Mouse (Mus musculus) left cerebral cortex, adult 9 months (tissue): ENCODE measurements around the gene Slit2.

Experiments
- DNase-seq, 2 experiments: peaks; one replicate each; pipeline ENCODE4 v3.0.0; 2022; ENCODE audit warnings: low spot score in 2 of 2

Gene Slit2

DNA sequence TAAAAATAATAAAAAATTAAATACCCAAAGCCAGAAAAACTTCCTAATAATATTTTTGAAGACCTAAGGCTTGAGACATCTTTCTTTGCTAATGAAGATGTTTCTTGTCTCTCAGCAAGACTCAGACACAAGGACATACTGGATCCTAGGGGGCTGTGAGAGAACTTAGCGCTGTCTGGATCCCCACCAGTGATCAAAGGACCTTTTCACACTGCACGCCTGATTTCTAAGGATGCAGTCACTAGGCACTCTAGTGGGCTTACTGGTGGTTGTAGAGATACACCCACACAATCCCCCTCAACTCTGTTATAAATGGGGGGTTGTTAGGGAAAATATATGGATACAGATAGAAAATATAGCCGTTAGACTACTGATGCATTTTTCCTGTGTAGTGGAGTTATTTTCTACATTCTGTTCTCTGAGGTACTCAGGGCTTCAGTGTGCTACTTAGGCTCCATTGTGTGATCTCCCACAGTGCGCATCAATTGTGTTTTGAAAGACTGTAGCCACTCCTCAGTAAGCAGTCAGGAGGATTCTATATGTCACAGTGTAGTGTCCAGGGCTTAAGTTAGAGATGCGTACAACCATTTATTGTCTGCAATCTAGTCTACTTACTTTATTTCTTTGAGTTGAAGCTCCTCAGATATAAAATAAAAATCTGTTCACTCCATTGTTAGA is 67.8 kb downstream of the Slit2 start:
- no peak for DNase-seq

DNA sequence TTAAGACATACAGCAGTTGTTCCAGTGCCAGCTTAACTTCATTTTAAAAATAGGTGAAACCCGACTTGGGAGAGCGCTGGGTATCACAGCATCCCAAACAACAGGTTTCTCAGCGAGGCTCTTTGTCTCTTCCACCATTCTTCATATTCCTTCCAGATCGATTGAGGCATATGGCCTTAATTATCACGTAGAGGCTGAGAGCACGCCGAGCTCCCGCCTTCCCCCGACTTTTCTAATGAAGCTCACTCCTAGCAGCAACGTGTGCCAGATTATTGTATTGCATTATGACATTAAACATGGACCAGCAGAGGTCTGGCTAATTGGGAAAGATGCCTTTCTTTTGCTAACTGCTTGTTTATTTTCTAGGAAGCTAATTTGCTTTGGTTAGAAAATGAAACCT is 75.7 kb downstream of the Slit2 start:
- DNase-seq = no peak

DNA sequence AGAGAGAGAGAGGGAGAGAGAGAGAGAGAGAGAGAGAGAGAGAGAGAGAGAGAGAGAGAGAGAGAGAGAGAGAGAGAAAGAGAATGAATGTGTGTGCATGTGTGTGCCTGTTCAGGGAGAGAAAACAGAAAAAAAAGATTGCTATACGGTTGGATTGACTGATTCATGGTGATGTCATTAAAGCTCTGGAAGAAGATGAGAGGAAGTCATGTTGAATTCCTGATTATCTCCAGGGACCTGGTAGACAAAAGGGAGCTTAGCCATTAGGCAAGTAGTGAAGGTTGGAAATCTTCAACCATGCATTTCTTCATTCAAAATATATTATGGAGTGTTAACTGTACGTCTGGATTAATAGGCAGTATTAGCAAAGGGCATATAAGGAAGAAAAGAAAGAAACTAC is 77.8 kb downstream of the Slit2 start:
- DNase-seq = no peak

DNA sequence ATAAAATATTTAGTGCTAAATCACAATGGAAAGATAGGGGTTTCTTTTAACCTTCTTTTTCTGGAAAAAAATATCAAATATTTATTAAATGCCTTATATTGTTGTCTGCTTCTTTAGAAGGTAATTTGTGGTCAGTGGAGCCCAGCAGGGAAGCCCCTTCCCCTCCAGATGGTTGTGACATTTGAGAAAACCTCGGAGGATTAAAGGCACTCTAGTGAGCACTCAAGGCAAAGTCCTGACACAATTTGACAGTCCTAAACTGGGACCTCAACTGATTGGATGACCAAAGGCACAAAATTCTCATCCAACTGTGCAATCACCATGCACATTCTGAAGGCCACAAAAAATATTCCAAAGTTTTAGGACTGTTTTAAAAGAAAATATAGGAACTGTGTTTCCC is 95.8 kb downstream of the Slit2 start:
- no peak for DNase-seq

DNA sequence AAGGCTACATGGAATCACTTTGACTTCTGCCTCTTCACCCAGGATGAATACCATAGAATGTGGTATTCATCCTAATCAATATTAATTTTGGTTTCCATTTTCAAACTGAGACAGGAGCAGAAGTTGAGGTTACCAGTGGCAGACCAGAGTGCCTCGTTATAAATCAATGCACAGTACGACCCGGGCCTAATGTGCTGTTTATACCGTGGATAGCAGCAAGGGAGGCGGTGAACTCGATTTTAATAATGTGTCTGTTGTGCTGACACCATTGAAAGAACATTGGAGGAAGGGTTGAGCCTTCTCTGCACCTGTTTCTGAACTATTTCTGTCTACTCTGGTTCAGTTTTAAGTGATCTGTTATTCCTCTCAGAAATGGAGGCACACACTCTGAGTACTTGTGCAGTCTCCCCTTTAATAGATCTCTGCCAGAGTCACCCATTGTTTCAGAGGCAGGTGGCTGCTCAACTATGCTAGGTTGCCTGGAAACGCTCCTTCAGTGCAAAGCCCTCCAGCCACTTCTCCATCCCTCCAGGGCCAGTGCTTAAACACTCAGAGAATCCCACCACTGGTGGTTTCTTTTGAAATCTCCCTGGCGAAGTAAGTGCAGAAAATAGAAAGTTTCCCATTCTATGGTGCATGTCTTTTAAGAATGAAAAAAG is 98.4 kb downstream of the Slit2 start:
- DNase-seq = no peak

DNA sequence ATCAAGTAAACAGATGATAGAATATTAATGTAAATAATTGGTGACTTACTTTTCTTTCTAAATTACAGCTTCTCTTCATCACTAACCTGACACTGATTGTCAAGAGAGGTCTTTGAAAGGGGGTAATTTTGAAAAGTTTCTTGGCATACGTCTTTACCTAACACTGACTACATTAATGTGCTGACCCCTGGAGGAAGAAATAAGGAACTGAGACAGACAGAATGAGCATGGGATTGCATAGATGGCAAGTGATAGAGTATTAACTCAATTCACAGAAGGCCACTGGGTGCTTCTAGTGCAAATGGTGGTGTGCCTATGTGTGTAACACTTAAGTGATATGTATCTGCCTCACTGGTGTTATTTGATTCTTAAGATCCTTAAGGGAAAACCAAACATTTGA is 130.5 kb downstream of the Slit2 start:
- no peak for DNase-seq

DNA sequence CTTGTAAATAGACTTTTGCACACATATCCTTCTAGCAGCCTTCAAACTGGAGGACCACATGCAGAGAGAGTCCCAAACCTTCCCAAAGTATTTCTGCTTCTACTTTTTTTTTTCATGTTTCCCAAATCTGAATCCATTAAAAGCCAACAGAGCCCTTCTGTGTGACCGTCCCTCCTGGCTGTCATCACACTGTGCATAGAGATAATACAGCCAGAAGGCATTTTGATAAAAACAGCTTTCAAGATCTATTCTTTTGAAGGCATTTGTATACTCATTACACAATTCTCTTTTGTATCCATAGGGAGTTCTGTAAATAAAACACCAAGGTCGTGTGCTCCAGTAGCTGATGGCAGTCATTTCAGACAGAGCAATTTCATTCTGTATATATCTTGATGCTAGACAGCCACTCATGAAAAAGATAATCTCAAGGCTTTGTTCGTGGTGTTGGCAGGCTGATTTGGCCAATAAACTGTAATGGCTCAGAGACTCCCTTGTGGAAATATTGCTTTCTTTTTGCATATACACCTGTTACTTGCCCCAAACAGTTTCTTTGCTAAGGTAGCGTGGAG is 132.1 kb downstream of the Slit2 start:
- DNase-seq = no peak

DNA sequence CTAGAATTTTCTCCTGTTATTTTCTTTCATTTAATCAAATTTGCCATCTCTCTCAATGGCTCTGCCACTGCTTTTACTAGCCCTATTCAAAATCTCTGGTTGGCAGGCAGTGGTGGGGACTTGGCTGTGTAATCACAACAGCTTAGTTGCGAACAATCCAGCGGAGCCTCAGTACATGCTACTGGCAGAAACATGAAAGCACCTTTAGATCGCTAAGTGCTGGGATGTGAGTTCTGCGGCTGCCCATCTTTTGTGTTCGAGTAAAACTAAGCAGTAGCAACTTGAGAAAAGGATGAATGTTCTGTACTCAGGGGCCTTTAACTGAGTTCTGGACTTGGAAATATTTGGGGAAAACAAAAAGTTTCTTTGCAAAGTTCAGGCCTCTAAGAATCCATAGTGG is 139.7 kb downstream of the Slit2 start:
- DNase-seq = no peak

DNA sequence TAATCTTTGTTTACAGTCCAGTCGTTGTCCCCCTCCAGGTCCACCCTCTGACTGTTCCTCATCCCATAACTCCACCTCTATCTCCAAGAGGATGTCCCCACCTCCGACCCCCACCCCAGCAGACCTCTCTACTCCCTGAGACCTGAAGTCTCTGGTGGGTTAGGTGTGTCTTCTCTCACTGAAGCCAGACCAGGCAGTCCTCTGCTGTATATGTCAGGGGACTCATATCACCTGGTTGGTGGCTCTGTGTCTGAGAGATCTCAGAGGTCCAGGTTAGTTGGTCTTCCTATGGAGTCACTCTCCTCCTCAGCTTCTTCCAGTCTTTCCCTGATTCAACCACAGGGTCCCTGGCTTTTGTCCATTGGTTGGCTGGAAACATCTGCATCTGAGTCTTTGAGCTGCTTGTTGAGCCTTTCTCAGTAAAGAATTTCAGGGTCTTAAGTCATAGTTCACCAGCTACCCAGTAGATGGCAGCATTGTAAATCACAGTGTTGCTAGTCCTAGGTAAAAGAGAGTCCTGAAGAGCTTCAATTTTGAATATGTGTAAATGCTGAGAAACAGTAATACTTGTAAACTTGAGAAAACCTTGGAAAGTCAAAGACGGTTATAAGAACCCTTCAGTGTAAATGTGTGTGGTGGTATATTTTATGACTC is 143.0 kb downstream of the Slit2 start:
- DNase-seq = peak in 1 of 2 experiments; percentile 40

DNA sequence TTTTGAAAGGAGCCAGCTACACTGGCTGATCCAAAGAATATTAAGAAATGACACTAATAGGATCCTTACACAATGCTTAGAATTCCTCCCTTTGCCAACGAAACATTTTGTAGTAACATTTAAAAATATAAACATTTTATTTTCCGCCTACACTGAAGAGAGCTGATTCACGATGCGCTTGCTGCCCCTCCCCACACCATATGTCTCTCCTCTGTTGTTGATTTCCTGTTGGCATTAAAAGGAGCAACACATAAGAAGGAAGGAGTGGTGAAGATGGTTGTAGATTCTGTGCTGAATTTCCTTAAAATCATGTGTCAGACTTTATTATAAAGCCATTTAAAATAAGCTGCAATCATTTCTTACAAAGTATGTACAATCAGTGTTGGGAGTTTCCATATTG is 147.0 kb downstream of the Slit2 start:
- DNase-seq = peak in 1 of 2 experiments; percentile 38

DNA sequence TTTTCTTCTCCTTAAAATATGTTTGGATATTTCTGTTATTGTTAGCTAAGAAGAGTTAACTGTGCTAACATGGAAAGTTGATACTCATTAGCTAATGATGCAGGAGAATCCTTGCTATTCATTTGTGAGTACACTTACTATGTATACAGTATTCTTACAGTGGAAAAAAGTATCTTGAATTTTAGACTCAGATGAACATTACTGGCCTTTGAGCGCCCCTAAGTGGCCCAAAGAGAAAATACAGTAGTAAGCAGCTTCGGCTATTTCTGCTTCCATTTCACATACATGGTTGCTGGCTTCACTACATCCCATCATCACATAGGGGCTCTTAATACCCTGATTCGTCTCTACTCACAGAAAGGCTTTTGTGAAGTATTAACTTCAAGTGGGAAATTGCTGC is 153.6 kb downstream of the Slit2 start:
- DNase-seq = peak in 1 of 2 experiments; percentile 47

DNA sequence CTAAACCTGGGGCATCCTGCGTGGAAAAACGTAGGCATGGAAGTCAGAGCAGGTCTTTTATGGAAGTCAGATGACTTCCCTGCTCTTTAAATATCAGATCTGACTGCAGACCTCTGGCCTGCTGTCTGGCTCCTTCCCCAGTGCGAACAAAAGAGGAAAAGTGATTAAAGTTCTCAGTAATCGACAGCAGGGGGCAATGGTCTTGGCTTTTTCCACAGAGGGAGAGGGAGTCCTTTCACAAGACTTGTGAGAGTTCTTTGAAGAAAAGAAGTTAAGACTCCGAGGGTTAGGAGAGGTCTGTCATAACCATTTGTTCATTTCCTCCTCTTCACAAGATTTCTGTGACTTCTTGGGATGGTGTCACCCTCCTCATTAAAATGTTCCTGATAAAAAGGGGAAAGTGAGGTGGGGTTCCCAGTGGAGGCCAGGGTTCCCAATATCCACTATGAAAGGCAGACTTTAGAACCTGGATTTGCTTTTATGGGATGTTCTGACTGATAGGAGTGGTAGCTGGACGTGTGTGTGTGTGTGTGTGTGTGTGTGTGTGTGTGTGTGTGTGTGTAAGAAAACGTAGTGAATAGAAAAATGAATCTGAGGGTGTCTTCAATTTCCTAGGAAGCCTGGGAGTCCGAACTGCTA is 156.0 kb downstream of the Slit2 start:
- no peak for DNase-seq

DNA sequence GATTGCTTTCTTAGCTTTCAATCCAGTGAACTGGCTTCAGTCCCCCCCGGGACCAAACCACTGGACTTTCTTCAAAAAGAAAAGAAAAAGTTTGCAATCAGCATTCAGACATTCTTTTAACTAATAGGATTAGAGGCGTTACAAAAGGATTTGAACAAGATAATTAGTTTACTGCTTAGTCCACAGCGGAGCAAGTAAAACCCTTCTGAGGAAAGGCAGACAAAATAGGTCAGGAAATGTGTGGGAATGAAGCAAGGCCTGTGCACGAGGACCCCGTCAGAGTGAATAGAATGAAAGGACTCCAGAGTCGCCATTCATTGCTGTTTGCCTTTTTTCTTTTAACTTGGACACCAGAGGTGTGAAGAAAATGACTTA is 156.5 kb downstream of the Slit2 start:
- no peak for DNase-seq

DNA sequence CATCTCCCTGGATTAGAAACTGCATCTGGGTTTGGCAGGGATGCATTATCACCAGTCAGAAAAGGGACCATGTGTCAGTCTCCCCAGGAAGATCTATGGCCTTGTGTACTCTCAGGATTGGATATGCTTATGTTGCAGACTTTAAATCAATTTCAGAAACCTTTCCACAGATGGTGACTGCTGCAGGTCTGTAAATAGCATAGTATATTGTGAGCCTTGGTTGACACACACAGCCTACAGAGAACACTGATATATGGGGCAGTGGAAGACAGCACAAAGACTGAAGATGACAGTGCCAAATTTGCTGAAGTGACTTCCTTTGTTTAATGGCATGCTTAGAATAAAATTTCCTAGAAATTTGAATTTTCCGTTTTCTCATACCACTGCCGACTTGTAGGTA is 163.1 kb downstream of the Slit2 start:
- DNase-seq = no peak

DNA sequence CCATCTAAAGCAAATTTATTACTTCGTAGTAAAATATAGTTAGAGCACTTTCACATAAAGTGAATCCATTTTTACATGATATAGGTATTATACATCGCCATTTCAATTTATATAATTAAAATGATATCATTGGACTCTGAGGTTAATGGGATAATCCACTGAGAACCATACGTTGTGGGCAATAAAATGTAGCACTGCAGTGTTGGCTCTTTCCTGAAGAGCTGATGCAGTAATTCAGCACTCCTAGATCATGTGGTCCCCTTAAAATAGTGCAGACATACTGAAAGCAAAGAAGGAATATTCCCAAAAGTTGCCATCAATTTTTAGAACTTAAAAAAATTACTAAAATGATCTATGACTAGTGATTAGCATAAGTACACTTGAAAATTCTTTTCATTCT is 177.9 kb downstream of the Slit2 start:
- DNase-seq = no peak

DNA sequence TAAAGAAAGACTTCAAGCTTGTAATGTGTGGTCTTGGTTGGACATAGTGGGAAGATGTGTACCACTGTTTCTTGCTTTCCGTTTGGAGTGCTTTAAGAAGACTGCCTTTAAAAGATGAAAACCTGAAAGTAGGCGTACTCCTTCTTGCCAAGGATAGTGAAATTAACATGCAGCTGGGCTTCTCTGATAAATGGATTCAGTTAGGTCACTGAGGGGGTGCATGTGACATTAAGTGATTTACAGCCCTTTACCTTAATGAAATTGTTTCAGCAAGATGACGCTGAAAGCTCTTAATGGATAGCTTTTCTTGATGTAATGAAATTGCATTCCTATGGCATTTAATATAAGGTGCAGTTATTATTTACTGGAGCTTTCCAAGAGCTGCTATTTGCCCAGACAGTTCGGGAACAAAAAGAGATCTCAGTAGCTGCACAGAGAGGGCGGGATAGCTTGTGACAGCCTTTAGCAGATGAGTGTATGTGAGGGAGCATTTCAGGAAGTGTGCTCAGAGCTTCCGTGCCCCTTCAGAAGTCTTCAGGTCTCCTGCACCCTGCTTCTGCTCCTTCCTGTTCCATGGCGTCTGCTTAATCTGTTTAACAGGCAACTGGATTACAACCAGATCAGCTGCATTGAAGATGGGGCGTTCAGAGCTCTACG is 198.8 kb downstream of the Slit2 start:
- DNase-seq = no peak

DNA sequence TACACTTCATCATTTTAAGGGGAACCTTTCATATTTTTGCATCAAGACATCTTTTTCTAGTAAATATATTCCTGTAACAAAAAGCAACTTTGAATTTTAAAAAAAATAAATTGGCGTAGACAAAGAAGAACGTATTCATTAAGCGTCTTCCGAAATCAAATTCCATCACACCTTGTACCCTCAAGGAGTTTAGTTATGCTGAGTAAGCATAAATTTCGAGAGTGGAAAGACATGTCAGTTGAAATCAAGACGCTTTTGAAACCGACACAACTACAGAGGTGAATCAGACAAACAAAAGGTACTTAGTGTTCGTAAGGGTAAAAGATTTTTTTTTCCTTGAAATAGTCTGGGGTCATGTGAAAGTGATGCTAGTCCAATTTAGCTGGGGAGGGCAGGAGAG is 201.4 kb downstream of the Slit2 start:
- no peak for DNase-seq

DNA sequence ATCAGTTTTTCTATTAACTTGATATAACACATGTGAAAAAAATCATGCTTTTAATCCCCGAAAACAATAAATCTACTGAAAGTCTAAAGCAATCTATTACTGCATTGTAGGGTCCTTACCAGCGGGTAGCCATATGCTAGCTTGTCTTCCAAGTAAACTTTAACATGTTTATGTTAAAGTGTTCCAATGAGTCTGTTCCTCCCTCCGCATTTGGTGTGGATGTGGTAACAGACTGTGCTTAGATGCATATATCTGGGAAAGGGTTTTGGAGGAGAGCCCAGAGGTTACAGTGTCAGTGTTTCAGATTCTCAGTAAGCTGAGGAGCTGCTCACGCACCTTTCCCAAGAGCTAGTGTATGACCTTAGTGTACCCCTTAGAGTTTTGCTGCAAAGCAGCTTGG is 204.9 kb downstream of the Slit2 start:
- no peak for DNase-seq

DNA sequence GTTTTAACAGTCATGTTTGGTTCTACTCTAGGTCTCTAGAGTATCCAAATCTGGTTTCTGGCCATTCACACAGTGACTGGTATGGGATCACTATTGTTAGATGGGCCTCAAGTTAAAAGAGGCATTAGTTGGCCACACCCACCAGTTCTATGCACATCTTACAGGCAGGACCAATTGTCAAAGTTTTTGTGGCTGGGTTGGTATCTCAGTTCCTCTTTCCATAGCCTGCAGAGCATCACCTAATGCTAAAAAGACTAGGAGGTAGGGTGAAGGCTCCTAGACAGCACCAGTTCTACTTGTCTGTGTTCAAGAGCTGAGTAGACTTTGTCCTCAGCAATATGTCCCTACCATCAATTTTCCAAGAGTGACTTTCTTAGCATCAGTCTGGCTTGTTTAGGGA is 216.4 kb downstream of the Slit2 start:
- no peak for DNase-seq

DNA sequence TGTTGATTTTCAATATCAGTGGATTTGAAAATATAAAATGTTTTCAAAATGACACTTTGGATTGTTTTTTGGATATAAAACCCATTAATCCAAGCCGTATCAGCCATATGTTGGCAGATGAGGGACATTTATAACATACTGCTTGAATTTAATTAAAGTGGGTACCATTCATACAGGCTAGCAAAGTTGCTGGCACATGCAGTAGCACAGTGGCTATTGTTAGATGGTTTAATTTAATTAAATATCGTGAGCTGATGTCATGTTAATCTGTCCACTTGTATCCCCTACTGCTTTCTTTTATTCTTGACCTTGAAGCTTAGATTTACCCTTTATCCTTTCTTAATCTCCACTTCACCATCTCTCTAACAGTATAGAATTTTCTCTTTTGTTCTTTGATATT is 232.3 kb downstream of the Slit2 start:
- DNase-seq = no peak

DNA sequence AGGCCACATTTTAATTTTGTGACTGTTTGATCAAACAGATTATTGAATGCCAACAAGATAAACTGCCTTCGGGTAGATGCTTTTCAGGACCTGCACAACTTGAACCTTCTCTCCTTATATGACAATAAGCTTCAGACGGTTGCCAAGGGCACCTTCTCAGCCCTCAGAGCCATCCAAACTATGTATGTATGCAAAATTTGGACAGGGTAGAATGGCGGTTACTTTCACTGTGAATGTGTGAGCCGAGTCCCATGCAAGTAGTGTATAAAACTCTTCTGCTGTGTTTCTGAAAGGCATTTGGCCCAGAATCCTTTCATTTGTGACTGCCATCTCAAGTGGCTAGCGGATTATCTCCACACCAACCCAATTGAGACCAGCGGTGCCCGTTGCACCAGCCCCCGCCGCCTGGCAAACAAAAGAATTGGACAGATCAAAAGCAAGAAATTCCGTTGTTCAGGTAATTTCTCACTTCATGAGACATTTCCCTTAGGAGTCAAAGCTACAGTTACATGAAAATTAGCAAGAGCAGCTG is 236.8 kb downstream of the Slit2 start:
- DNase-seq = no peak

DNA sequence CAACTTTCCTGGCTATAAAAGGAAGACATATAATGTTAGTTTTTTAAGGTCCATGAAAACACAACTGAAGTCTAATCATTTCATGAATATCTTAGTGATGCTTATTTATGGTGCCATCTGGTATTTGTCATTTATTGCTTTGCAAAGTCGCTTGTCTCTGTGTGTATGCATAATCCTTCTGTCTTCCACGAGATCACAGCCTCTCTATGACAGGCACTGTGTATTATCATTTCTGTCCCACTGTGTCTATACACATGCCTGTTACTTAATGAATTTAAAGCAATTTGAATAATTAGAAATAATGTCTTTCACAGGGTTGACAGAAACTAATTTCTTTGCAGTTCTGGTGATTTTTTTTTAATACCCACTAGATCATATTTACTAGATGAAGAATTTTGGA is 242.6 kb downstream of the Slit2 start:
- DNase-seq = no peak
